Mouse (Mus musculus) urinary bladder, postnatal 25 days (tissue): ENCODE measurements at regions not wholly inside any gene's neighbourhood (a gene's known extent, or its start where the extent isn't known, plus 50 kb on each side); places are given as distances from the start of the nearest gene placed in this dataset.

Experiments used
- DNase-seq: peaks from one replicate; pipeline ENCODE4 v3.0.0; 2022; ENCODE audit warnings: low spot score

GRCm38 (mm10) chr15:62128546-62129212 lies 1205.9 kb upstream of the A1bg start:
- DNase-seq, result no peak

GRCm38 (mm10) chr15:62127602-62128158 lies 1204.9 kb upstream of the A1bg start:
- no peak for DNase-seq

- DNase-seq, result no peak
These were observed 1202.9 kb upstream of the A1bg start for GRCm38 (mm10) chr15:62125718-62126117.

- no peak for DNase-seq
These were observed 1200.9 kb upstream of the A1bg start for GRCm38 (mm10) chr15:62123756-62124155.

- DNase-seq, result no peak
These were observed 1199.6 kb upstream of the A1bg start for GRCm38 (mm10) chr15:62122265-62123023.

- DNase-seq, result no peak
These were observed 1198.9 kb upstream of the A1bg start for GRCm38 (mm10) chr15:62121696-62122095.

- DNase-seq, result no peak
These were observed 1197.9 kb upstream of the A1bg start for GRCm38 (mm10) chr15:62120735-62121134.

- peak; percentile 42 for DNase-seq
These were observed 1196.2 kb upstream of the A1bg start for GRCm38 (mm10) chr15:62118997-62119396.

GRCm38 (mm10) chr15:62116184-62116583 lies 1193.4 kb upstream of the A1bg start:
- DNase-seq, result no peak

GRCm38 (mm10) chr15:62114815-62115214 lies 1192.0 kb upstream of the A1bg start:
- DNase-seq, result no peak

GRCm38 (mm10) chr15:62112151-62112550 lies 1189.3 kb upstream of the A1bg start:
- DNase-seq, result no peak

GRCm38 (mm10) chr15:62107976-62108375 lies 1185.2 kb upstream of the A1bg start:
- no peak for DNase-seq

GRCm38 (mm10) chr15:62106518-62106975 lies 1183.7 kb upstream of the A1bg start:
- DNase-seq, result peak; percentile 71

GRCm38 (mm10) chr15:62105483-62105882 lies 1182.7 kb upstream of the A1bg start:
- DNase-seq, result no peak

- DNase-seq, result no peak
These were observed 1181.8 kb upstream of the A1bg start for GRCm38 (mm10) chr15:62104653-62105052.

GRCm38 (mm10) chr15:62099683-62100082 lies 1176.9 kb upstream of the A1bg start:
- DNase-seq, result no peak

- DNase-seq, result peak; percentile 41
These were observed 1176.2 kb upstream of the A1bg start for GRCm38 (mm10) chr15:62098791-62099660.

GRCm38 (mm10) chr15:62096778-62097177 lies 1174.0 kb upstream of the A1bg start:
- DNase-seq, result no peak

GRCm38 (mm10) chr15:62095198-62095597 lies 1172.4 kb upstream of the A1bg start:
- DNase-seq, result no peak

- DNase-seq, result no peak
These were observed 1170.9 kb upstream of the A1bg start for GRCm38 (mm10) chr15:62093672-62094071.

GRCm38 (mm10) chr15:62092671-62093185 lies 1169.9 kb upstream of the A1bg start:
- DNase-seq, result peak; percentile 31
